Mouse (Mus musculus) midbrain, embryonic 16.5 days (tissue): ENCODE measurements around the gene Fntb. TPM values are rescaled to one million over a fixed set of nuclear protein-coding genes. Genes with fewer than 3 reads are reported as not detected.

ENCODE experiments used
- ATAC-seq: fragments of 200-750 bp; cut with Nextera tagmentation; 2 replicates; pipeline ENCODE4 v1.8.0; 2017; ENCODE audit warnings: moderate TSS enrichment
- H3K27ac ChIP-seq: fragments of 300-500 bp; sonication (generic); 2 replicates; pipeline ENCODE4 v1.5.1; 2014; ENCODE audit warnings: mild to moderate bottlenecking, low read length, mixed read lengths
- H3K27me3 ChIP-seq: fragments of 300-500 bp; sonication (generic); 2 replicates; pipeline ENCODE4 v1.6.1; 2014; ENCODE audit warnings: low read depth, low read length, mixed read lengths; ENCODE audit not compliant: control insufficient read depth, insufficient read depth
- H3K36me3 ChIP-seq: fragments of 300-500 bp; sonication (generic); 2 replicates; pipeline ENCODE4 v1.6.1; 2014; ENCODE audit warnings: mild to moderate bottlenecking, low read length, moderate library complexity, mixed read lengths; ENCODE audit not compliant: control insufficient read depth, insufficient read depth
- H3K4me1 ChIP-seq: fragments of 300-500 bp; sonication (generic); 2 replicates; pipeline ENCODE4 v1.6.1; 2014; ENCODE audit warnings: mild to moderate bottlenecking, low read length, mixed read lengths; ENCODE audit not compliant: control insufficient read depth, insufficient read depth
- H3K4me2 ChIP-seq: fragments of 300-500 bp; sonication (generic); 2 replicates; pipeline ENCODE4 v1.6.1; 2014; ENCODE audit warnings: mild to moderate bottlenecking, low read length, mixed read lengths
- H3K4me3 ChIP-seq: fragments of 300-500 bp; sonication (generic); 2 replicates; pipeline ENCODE4 v1.5.1; 2014; ENCODE audit warnings: low read depth, mild to moderate bottlenecking, low read length, moderate library complexity, mixed read lengths
- H3K9ac ChIP-seq: fragments of 300-500 bp; sonication (generic); 2 replicates; pipeline ENCODE4 v1.6.1; 2014; ENCODE audit warnings: low read depth, low read length, mixed read lengths
- H3K9me3 ChIP-seq: fragments of 300-500 bp; sonication (generic); replicated peaks from 2 replicates; pipeline ENCODE4 v1.6.1; 2014; ENCODE audit warnings: mild to moderate bottlenecking, low read length, mixed read lengths; ENCODE audit not compliant: control insufficient read depth, poor library complexity, severe bottlenecking
- whole genome bisulfite sequencing: fragments of 180-500 bp; shearing (Covaris S2); extraction: QIAGEN DNeasy Blood & Tissue Kit; methylation state at CpG from one replicate; pipeline ENCODE4 v1.1.7; 2014; 5-methylcytosine and 5-hydroxymethylcytosine counted together
- polyA plus RNA-seq: library from polyadenylated mRNA; unstranded; fragments of >200 nt; fragmentation: Nextera tagmentation; extraction: Ambion mirVana; gene quantifications from 2 replicates; pipeline ENCODE4 v1.2.1, GENCODE M21; 2015

The Fntb gene
- polyA plus RNA-seq, 1 experiment from 2014 or later: 42.9 TPM

- H3K4me3 ChIP-seq: no peak overlapping the region
- H3K4me1 ChIP-seq: no peaks in the 10 kb centered on the region
- no peak overlapping the region for H3K9ac ChIP-seq
- H3K27me3 ChIP-seq: no peaks in the 10 kb centered on the region
- 86% methylated on average over 10 of the region's 10 CpGs for WGBS
- no peaks in the 10 kb centered on the region for H3K9me3 ChIP-seq
- H3K27ac ChIP-seq: no peak overlapping the region
- no peak for ATAC-seq
- no peak overlapping the region for H3K4me2 ChIP-seq
- H3K36me3 ChIP-seq: peaks cover 2% of the 10 kb centered on the region
Measured at GRCm38 (mm10) chr12:76805056-76805811, 39.8 kb downstream of the Fntb start.

GRCm38 (mm10) chr12:76807796-76808195 is 42.4 kb downstream of the Fntb start:
- Histone ChIP-seq H3K4me1 (no peaks in the 10 kb centered on the region), H3K27ac (no peak overlapping the region), H3K9ac (no peak overlapping the region), H3K4me3 (no peak overlapping the region), H3K36me3 (no peaks in the 10 kb centered on the region), H3K27me3 (no peaks in the 10 kb centered on the region), H3K4me2 (no peak overlapping the region), H3K9me3 (no peaks in the 10 kb centered on the region)
- no peak for ATAC-seq
- 87% methylated on average over 10 of the region's 10 CpGs for WGBS

GRCm38 (mm10) chr12:76810491-76810890 is 45.1 kb downstream of the Fntb start:
- ATAC-seq: no peak
- no peak overlapping the region for H3K9ac ChIP-seq
- H3K9me3 ChIP-seq: no peaks in the 10 kb centered on the region
- H3K4me3 ChIP-seq: no peak overlapping the region
- 94% methylated on average over 5 of the region's 5 CpGs for WGBS
- no peak overlapping the region for H3K4me2 ChIP-seq
- H3K36me3 ChIP-seq: no peaks in the 10 kb centered on the region
- no peaks in the 10 kb centered on the region for H3K27me3 ChIP-seq
- H3K4me1 ChIP-seq: no peaks in the 10 kb centered on the region
- no peak overlapping the region for H3K27ac ChIP-seq

- Histone ChIP-seq H3K9ac (no peak overlapping the region), H3K4me1 (no peaks in the 10 kb centered on the region), H3K4me2 (no peak overlapping the region), H3K4me3 (no peak overlapping the region), H3K36me3 (no peaks in the 10 kb centered on the region), H3K27me3 (no peaks in the 10 kb centered on the region), H3K9me3 (no peaks in the 10 kb centered on the region), H3K27ac (no peak overlapping the region)
- 90% methylated on average over 4 of the region's 4 CpGs for WGBS
- no peak for ATAC-seq
Measured at GRCm38 (mm10) chr12:76811006-76811405, 45.6 kb downstream of the Fntb start.

- 79% methylated on average over 10 of the region's 10 CpGs for WGBS
- Histone ChIP-seq H3K27me3 (no peaks in the 10 kb centered on the region), H3K27ac (no peak overlapping the region), H3K4me3 (no peak overlapping the region), H3K9me3 (no peaks in the 10 kb centered on the region), H3K4me1 (peaks cover 11% of the 10 kb centered on the region), H3K4me2 (no peak overlapping the region), H3K9ac (no peak overlapping the region), H3K36me3 (no peaks in the 10 kb centered on the region)
- no peak for ATAC-seq
Measured at GRCm38 (mm10) chr12:76813543-76813942, 48.2 kb downstream of the Fntb start.

GRCm38 (mm10) chr12:76814120-76814519 is 48.7 kb downstream of the Fntb start:
- Histone ChIP-seq H3K36me3 (no peaks in the 10 kb centered on the region), H3K27me3 (no peaks in the 10 kb centered on the region), H3K4me1 (peaks cover 14% of the 10 kb centered on the region), H3K4me2 (no peak overlapping the region), H3K9me3 (no peaks in the 10 kb centered on the region), H3K27ac (no peak overlapping the region), H3K4me3 (no peak overlapping the region), H3K9ac (no peak overlapping the region)
- no peak for ATAC-seq
- 87% methylated on average over 2 of the region's 2 CpGs for WGBS

- WGBS: 54% methylated on average over 4 of the region's 4 CpGs
- Histone ChIP-seq H3K27ac (no peak overlapping the region), H3K4me1 (peaks cover 30% of the 10 kb centered on the region), H3K4me2 (no peak overlapping the region), H3K36me3 (no peaks in the 10 kb centered on the region), H3K4me3 (no peak overlapping the region), H3K9ac (no peak overlapping the region), H3K27me3 (no peaks in the 10 kb centered on the region), H3K9me3 (no peaks in the 10 kb centered on the region)
- ATAC-seq: no peak
Measured at GRCm38 (mm10) chr12:76816720-76817119, 51.3 kb downstream of the Fntb start.

GRCm38 (mm10) chr12:76817176-76817575 is 51.8 kb downstream of the Fntb start:
- H3K9me3 ChIP-seq: no peaks in the 10 kb centered on the region
- H3K4me2 ChIP-seq: no peak overlapping the region
- no peak overlapping the region for H3K9ac ChIP-seq
- H3K4me1 ChIP-seq: peaks cover 30% of the 10 kb centered on the region
- H3K36me3 ChIP-seq: no peaks in the 10 kb centered on the region
- H3K27me3 ChIP-seq: no peaks in the 10 kb centered on the region
- ATAC-seq: no peak
- 50% methylated on average over 4 of the region's 4 CpGs for WGBS
- H3K4me3 ChIP-seq: no peak overlapping the region
- no peak overlapping the region for H3K27ac ChIP-seq

- H3K27ac ChIP-seq: no peak overlapping the region; the same call in 1 of the 2 replicates
- H3K4me1 ChIP-seq: peaks cover 34% of the 10 kb centered on the region
- H3K4me2 ChIP-seq: no peak overlapping the region; the same call in 1 of the 2 replicates
- no peak for ATAC-seq
- H3K9ac ChIP-seq: no peak overlapping the region
- H3K4me3 ChIP-seq: no peak overlapping the region
- no peaks in the 10 kb centered on the region for H3K36me3 ChIP-seq
- 42% methylated on average over 4 of the region's 4 CpGs for WGBS
- H3K27me3 ChIP-seq: no peaks in the 10 kb centered on the region
- H3K9me3 ChIP-seq: no peaks in the 10 kb centered on the region
Measured at GRCm38 (mm10) chr12:76818120-76818519, 52.7 kb downstream of the Fntb start.
